Mouse (Mus musculus): ENCODE measurements around the gene Cpne2. TPM values are rescaled to one million over a fixed set of nuclear protein-coding genes. Genes with fewer than 3 reads are reported as not detected.

Cpne2 gene
- polyA plus RNA-seq, 1 experiment from 2014 or later, result 18.3 TPM

- H3K27ac ChIP-seq, result no peak overlapping the region
- no peak overlapping the region for H3K9ac ChIP-seq
- H3K4me1 ChIP-seq (replicated peaks), result peaks cover 3% of the 10 kb centered on the region; the same call in 1 of the 2 replicates
- H3K36me3 ChIP-seq, result 0 out of 2 replicates have a peak, but pooled peaks cover 1% of the 10 kb centered on the region
- no peaks in the 10 kb centered on the region for H3K27me3 ChIP-seq
- H3K4me2 ChIP-seq, result no peak overlapping the region
- 77% methylated on average over 1 of the region's 1 CpGs for WGBS
- no peaks in the 10 kb centered on the region for H3K9me3 ChIP-seq
- ATAC-seq (ENCODE audit: low FRiP score), result no peak
- no peak overlapping the region for H3K4me3 ChIP-seq
Observed at GRCm38 (mm10) chr8:94594211-94594610, 61.4 kb downstream of the Cpne2 start.

GRCm38 (mm10) chr8:94600478-94600877, 67.7 kb downstream of the Cpne2 start:
- Histone ChIP-seq H3K27ac (0 out of 2 replicates have a peak overlapping the region, but pooled peaks have one; percentile 89), H3K4me2 (peak overlapping the region; percentile 96)
- WGBS, result 26% methylated on average over 5 of the region's 5 CpGs

DNA sequence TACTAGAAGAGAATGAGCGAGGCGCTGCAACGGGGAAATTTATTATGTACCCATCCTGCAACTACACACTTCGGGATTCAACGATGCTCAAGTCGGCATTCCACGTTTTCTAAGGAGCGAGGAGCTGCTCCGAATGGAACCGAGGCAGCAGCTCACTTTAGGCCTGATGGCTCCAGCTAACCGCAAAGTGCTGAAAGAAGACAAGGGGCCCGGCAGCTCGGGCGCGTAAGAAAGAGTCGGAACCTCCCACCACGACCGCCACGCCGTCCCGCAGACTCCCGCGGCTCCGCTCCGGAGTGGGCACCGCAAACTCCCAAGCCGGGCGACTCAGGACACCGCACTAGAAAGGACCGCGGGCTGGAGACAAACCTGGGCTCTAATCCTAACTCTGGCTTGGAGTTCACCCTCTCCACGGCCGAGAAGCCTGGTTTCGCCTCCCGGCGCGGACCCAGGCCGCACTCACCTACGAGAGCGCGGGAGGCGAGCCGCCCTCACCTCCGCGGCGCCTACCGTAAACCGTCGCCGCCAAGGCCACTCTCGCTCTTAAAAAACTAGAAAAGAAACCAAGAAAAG, 68.3 kb downstream of the Cpne2 start:
- Histone ChIP-seq H3K36me3 (no peaks in the 10 kb centered on the region), H3K4me2 (peak overlapping the region; percentile 96), H3K4me1 (replicated peaks) (peaks cover 34% of the 10 kb centered on the region), H3K4me3 (peak overlapping the region; percentile 99), H3K9me3 (no peaks in the 10 kb centered on the region), H3K27ac (peak overlapping the region; percentile 89), H3K27me3 (no peaks in the 10 kb centered on the region), H3K9ac (peak overlapping the region; percentile 93)
- under 1% methylated on average over 51 of the region's 51 CpGs for WGBS
- peak; percentile 60 for ATAC-seq (ENCODE audit: low FRiP score)

More at GRCm38 (mm10) chr8:94600478-94600877, 67.7 kb downstream of the Cpne2 start:
- peaks cover 34% of the 10 kb centered on the region for H3K4me1 ChIP-seq (replicated peaks)
- no peak for ATAC-seq (ENCODE audit: low FRiP score)
- H3K36me3 ChIP-seq, result no peaks in the 10 kb centered on the region
- no peaks in the 10 kb centered on the region for H3K27me3 ChIP-seq
- H3K4me3 ChIP-seq, result peak overlapping the region; percentile 99
- no peaks in the 10 kb centered on the region for H3K9me3 ChIP-seq
- peak overlapping the region; percentile 93 for H3K9ac ChIP-seq

DNA sequence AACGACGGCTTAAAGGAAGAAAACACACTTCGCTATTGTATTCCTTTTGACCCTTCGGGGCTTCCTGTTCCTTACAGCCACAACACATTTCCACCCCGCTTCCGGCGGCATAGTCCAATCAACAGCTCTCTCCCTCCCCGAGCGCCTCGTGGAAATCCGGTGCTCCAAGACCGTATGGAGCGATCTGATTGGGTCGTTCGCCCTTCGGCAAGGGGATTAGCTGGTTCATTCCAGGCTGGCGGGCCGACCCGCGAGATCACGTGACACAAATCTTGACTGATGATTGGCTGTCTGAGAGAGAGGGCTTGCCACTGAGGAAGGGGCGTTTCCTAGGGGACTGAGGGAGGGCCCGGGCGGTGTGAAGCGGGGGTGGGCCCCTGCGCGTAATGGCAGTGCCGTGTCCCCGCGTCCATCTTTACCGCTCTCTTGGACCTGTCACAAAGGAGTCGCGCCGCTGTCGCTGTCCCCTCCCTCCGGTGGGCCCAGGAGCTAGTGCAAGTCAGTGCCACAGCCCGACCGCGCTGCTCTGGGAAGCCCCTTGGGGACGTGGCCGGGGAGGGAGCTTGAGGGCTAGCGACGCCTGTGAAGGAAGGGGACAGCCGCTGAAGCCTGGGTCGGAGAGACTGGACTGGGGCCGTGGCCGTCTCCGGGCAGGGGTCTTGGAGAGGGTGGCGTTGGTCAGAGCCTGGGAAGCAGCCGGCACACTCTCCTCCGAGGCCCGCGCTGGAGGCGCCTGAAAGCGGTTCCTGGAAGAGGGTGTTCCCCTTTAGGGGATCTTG, 69.0 kb downstream of the Cpne2 start, which contains the start of the genes Rspry1 and Fam192a:
Rspry1 (plus strand) TSS at position 331 of the 779 bp plus-strand sequence.
Fam192a (minus strand) TSS at position 391 of the 779 bp plus-strand sequence.
- Histone ChIP-seq H3K9me3 (no peaks in the 10 kb centered on the region), H3K4me1 (replicated peaks) (peaks cover 34% of the 10 kb centered on the region)
- ATAC-seq (ENCODE audit: low FRiP score), result peak; percentile 100

DNA sequence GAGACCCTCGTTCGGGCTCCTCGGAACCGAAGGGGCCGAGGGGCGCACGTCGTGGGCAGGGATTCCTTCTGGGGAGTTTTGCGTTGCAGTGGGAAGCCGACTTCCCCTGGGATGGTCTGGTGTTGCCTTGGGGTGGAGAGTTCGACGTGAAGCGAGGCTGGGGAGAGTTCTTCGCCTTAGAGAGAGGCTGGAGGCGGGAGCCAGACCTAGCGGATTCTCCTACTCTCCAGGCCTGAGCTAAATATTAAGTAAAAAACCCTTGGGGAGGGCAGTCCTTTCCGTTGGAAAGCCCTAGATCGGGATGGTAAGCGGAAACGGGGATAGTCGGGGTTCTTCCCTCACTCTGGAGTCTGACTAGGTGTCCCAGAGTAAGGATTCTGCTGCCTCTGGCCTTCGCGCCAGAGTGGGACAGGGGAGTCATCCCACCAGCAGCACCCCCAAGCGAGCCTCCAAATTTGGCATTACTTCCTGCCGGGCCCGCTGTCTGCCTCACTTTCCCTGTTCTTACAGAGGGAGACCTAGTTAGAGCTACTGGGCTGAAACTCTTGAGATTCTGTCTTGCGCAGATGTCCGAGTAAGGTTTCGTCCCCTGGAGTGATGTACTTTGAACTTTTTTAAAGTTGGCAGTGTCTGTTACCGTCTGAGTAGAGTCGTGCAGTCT, 69.8 kb downstream of the Cpne2 start:
- Histone ChIP-seq H3K36me3 (peaks cover 5% of the 10 kb centered on the region; the same call in 1 of the 2 replicates), H3K4me3 (peak overlapping the region; percentile 99), H3K9me3 (no peaks in the 10 kb centered on the region), H3K27me3 (no peaks in the 10 kb centered on the region), H3K9ac (peak overlapping the region; percentile 97), H3K4me2 (peak overlapping the region; percentile 97), H3K27ac (peak overlapping the region; percentile 94), H3K4me1 (replicated peaks) (peaks cover 34% of the 10 kb centered on the region)
- under 1% methylated on average over 31 of the region's 31 CpGs for WGBS
- ATAC-seq (ENCODE audit: low FRiP score), result 0 out of 2 replicates have a peak, but pooled peaks have one; percentile 1

More for the DNA sequence above, 69.0 kb downstream of the Cpne2 start, which contains the start of the genes Rspry1 and Fam192a:
- Histone ChIP-seq H3K27ac (peak within 1 kb of the TSS; percentile 94), H3K9ac (peak within 1 kb of the TSS; percentile 97), H3K27me3 (no peaks in the 10 kb centered on the region), H3K4me3 (peak within 1 kb of the TSS; percentile 99), H3K4me2 (peak within 1 kb of the TSS; percentile 97), H3K36me3 (no peaks in the 10 kb centered on the region)
- under 1% methylated on average over 54 of the region's 55 CpGs for WGBS

- no peak for ATAC-seq (ENCODE audit: low FRiP score)
- H3K4me3 ChIP-seq, result no peak overlapping the region
- peak overlapping the region; percentile 97 for H3K4me2 ChIP-seq
- no peaks in the 10 kb centered on the region for H3K9me3 ChIP-seq
- H3K27me3 ChIP-seq, result no peaks in the 10 kb centered on the region
- H3K27ac ChIP-seq, result no peak overlapping the region
- WGBS, result 87% methylated on average over 2 of the region's 2 CpGs
- no peak overlapping the region for H3K9ac ChIP-seq
- peaks cover 31% of the 10 kb centered on the region for H3K4me1 ChIP-seq (replicated peaks)
- H3K36me3 ChIP-seq, result peaks cover 5% of the 10 kb centered on the region; the same call in 1 of the 2 replicates
Observed at GRCm38 (mm10) chr8:94604030-94604429, 71.2 kb downstream of the Cpne2 start.

GRCm38 (mm10) chr8:94607064-94607463, 74.3 kb downstream of the Cpne2 start:
- Histone ChIP-seq H3K9ac (no peak overlapping the region), H3K4me3 (no peak overlapping the region), H3K4me2 (no peak overlapping the region), H3K36me3 (peaks cover 5% of the 10 kb centered on the region; the same call in 1 of the 2 replicates), H3K9me3 (no peaks in the 10 kb centered on the region), H3K27ac (no peak overlapping the region), H3K27me3 (no peaks in the 10 kb centered on the region), H3K4me1 (replicated peaks) (peaks cover 15% of the 10 kb centered on the region)
- ATAC-seq (ENCODE audit: low FRiP score), result no peak
- 96% methylated on average over 5 of the region's 5 CpGs for WGBS

Small RNA genes within 50 kb of the gene (microRNA-seq; reads per million reads assigned to microRNA genes)
- not detected for gene Mir7072

Other genes starting within 250 kb of the Cpne2 start
- gene Slc12a3, start 203.8 kb upstream of the Cpne2 start, polyA plus RNA-seq (2015; fragmentation: Nextera tagmentation; extraction: Ambion mirVana), result 0.14 and 0.19 TPM in 2 replicates
- 55.8 and 59.3 TPM in 2 replicates for gene Herpud1, start 146.6 kb upstream of the Cpne2 start, polyA plus RNA-seq (2015; fragmentation: Nextera tagmentation; extraction: Ambion mirVana)
- gene Nlrc5, start 98.6 kb upstream of the Cpne2 start, polyA plus RNA-seq (2015; fragmentation: Nextera tagmentation; extraction: Ambion mirVana), result 0.13 and 0.29 TPM in 2 replicates
- gene Rspry1, start 68.9 kb downstream of the Cpne2 start, polyA plus RNA-seq (2015; fragmentation: Nextera tagmentation; extraction: Ambion mirVana), result 53.0 and 54.6 TPM in 2 replicates
- gene Fam192a, start 69.0 kb downstream of the Cpne2 start, polyA plus RNA-seq (2015; fragmentation: Nextera tagmentation; extraction: Ambion mirVana), result 89.0 and 94.0 TPM in 2 replicates
- 221 and 224 TPM in 2 replicates for gene Arl2bp, start 133.6 kb downstream of the Cpne2 start, polyA plus RNA-seq (2015; fragmentation: Nextera tagmentation; extraction: Ambion mirVana)
- 0.35 and 0.93 TPM in 2 replicates for gene Pllp, start 163.3 kb downstream of the Cpne2 start, polyA plus RNA-seq (2015; fragmentation: Nextera tagmentation; extraction: Ambion mirVana)
- gene Ccl22, start 212.6 kb downstream of the Cpne2 start, polyA plus RNA-seq (2015; fragmentation: Nextera tagmentation; extraction: Ambion mirVana), result not detected in 2 replicates
- 15.0 and 15.8 TPM in 2 replicates for gene Cx3cl1, start 239.0 kb downstream of the Cpne2 start, polyA plus RNA-seq (2015; fragmentation: Nextera tagmentation; extraction: Ambion mirVana)

All from hindbrain, embryonic 13.5 days (tissue).